Mouse (Mus musculus) erythroblast, embryonic 14.5 days (primary cell): Measurements from ENCODE around the gene Mtrex.

Experiments
- GATA1 ChIP-seq: IDR thresholded peaks from 2 replicates; pipeline ENCODE4 v1.6.1; 2012; ENCODE audit warnings: low read length, inconsistent platforms, mixed read lengths
- TAL1 ChIP-seq: IDR thresholded peaks from 3 replicates; pipeline ENCODE4 v1.6.1; 2012; ENCODE audit warnings: low read length, inconsistent platforms, mixed read lengths

GRCm38 (mm10) chr13:112910434-112910833 lies 16.8 kb downstream of the Mtrex start:
- TF ChIP-seq GATA1 (no peak), TAL1 (no peak)
